Mouse (Mus musculus) CH12.LX (cell line): ENCODE results near the gene Ly6g5b.

Experiments
- CTCF ChIP-seq, 2 experiments: IDR thresholded peaks in 1 of 2; conservative IDR thresholded peaks in 1 of 2; 2 replicates each; pipeline ENCODE4 v1.5.1; 2011 to 2012; ENCODE audit warnings: low read depth in 2 of 2, low read length in 2 of 2, improper control_type of control experiment in 1 of 2, inconsistent platforms in 1 of 2, mild to moderate bottlenecking in 1 of 2, moderate library complexity in 1 of 2
- EP300 ChIP-seq: IDR thresholded peaks from 2 replicates; pipeline ENCODE4 v1.6.1; 2011; ENCODE audit warnings: low read length, improper control_type of control experiment
- ETS1 ChIP-seq: conservative IDR thresholded peaks from 2 replicates; pipeline ENCODE4 v1.6.1; 2012; ENCODE audit warnings: low read depth, mild to moderate bottlenecking, inconsistent platforms, low read length, improper control_type of control experiment, moderate library complexity
- JUND ChIP-seq: conservative IDR thresholded peaks from 2 replicates; pipeline ENCODE4 v1.6.1; 2011; ENCODE audit warnings: low read depth, low read length, improper control_type of control experiment
- MAFK ChIP-seq: IDR thresholded peaks from 2 replicates; pipeline ENCODE4 v1.6.1; 2011; ENCODE audit warnings: low read length, improper control_type of control experiment; ENCODE audit not compliant: insufficient replicate concordance
- MXI1 ChIP-seq: IDR thresholded peaks from 2 replicates; pipeline ENCODE4 v1.6.1; 2011; ENCODE audit warnings: mild to moderate bottlenecking, low read depth, low read length, improper control_type of control experiment
- MYC ChIP-seq: IDR thresholded peaks from 2 replicates; pipeline ENCODE4 v1.6.1; 2011; ENCODE audit warnings: low read depth, mild to moderate bottlenecking, improper control_type of control experiment, low read length
- POLR2A ChIP-seq: IDR thresholded peaks from 2 replicates; pipeline ENCODE4 v1.6.1; 2011; ENCODE audit warnings: low read depth, mild to moderate bottlenecking, improper control_type of control experiment, low read length
- SMC3 ChIP-seq: IDR thresholded peaks from 2 replicates; pipeline ENCODE4 v1.6.1; 2011; ENCODE audit warnings: low read depth, low read length, improper control_type of control experiment
- TBP ChIP-seq: conservative IDR thresholded peaks from 2 replicates; pipeline ENCODE4 v1.6.1; 2011; ENCODE audit warnings: low read depth, low read length, improper control_type of control experiment
- TCF12 ChIP-seq: IDR thresholded peaks from 2 replicates; pipeline ENCODE4 v1.6.1; 2014; ENCODE audit warnings: low read depth, mild to moderate bottlenecking, inconsistent platforms, low read length, improper control_type of control experiment
- UBTF ChIP-seq: IDR thresholded peaks from 2 replicates; pipeline ENCODE4 v1.6.1; 2012; ENCODE audit warnings: low read depth, mild to moderate bottlenecking, inconsistent platforms, low read length, improper control_type of control experiment, moderate library complexity
- ZC3H11A ChIP-seq: IDR thresholded peaks from 2 replicates; pipeline ENCODE4 v1.6.1; 2012; ENCODE audit warnings: low read depth, mild to moderate bottlenecking, inconsistent platforms, low read length, improper control_type of control experiment
- ZMIZ1 ChIP-seq: IDR thresholded peaks from 2 replicates; pipeline ENCODE4 v1.6.1; 2012; ENCODE audit warnings: low read depth, mild to moderate bottlenecking, inconsistent platforms, low read length, improper control_type of control experiment

DNA sequence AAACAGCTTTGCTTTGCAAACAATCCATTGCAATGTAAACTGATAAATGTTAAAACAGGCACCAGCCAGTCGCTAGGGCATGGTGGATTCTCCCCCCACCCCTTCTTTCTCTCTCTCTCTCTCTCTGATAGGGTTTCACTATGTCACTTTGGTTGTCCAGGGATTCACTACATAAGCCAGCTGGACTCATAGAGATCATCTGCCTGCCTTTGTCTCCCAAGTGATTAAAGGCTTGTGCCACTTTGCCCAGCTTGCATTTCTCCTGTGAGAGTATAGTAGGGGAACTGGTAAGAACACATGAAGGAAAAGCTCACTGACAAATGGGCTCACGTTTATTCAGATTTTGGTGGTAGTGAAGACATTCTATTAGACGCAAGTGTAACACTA, 16.9 kb upstream of the Ly6g5b start:
- no peak for TF ChIP-seq MAFK
- no peak for TF ChIP-seq ETS1
- TF ChIP-seq MYC = no peak
- TF ChIP-seq POLR2A = no peak
- no peak for TF ChIP-seq CTCF (conservative IDR thresholded peaks at IDR 0.05 in 1 of 2, IDR thresholded peaks at IDR 0.05 in 1 of 2; ENCODE audit: low read depth in 2 of 2, low read length in 2 of 2)
- no peak for TF ChIP-seq TCF12
- TF ChIP-seq EP300 = no peak
- no peak for TF ChIP-seq ZMIZ1
- TF ChIP-seq JUND = no peak
- no peak for TF ChIP-seq ZC3H11A
- TF ChIP-seq TBP = no peak
- no peak for TF ChIP-seq SMC3
- TF ChIP-seq MXI1 = no peak
- TF ChIP-seq UBTF = no peak
